Mouse (Mus musculus) heart, embryonic 11.5 days (tissue): ENCODE measurements around the gene Ptcd2. TPM values are rescaled to one million over a fixed set of nuclear protein-coding genes. Genes with fewer than 3 reads are reported as not detected.
"Not testable (repeated sequence)": the region's sequence is repeated elsewhere in the genome, so short reads cannot be mapped to it uniquely, and the experiment has no call there.

Experiments used
- ATAC-seq: fragments of 200-750 bp; cut with Nextera tagmentation; replicated peaks from 2 replicates; pipeline ENCODE4 v1.8.0; 2017; ENCODE audit warnings: moderate library complexity; ENCODE audit not compliant: insufficient number of reproducible peaks, low FRiP score, low TSS enrichment
- H3K27ac ChIP-seq: fragments of 300-500 bp; sonication (generic); 2 replicates; pipeline ENCODE4 v1.5.1; 2014; ENCODE audit warnings: mild to moderate bottlenecking, low read depth, low read length
- H3K27me3 ChIP-seq: fragments of 300-500 bp; sonication (generic); 2 replicates; pipeline ENCODE4 v1.6.1; 2014; ENCODE audit warnings: mild to moderate bottlenecking, low read length, mixed read lengths; ENCODE audit not compliant: control insufficient read depth, insufficient read depth
- H3K36me3 ChIP-seq: fragments of 300-500 bp; sonication (generic); 2 replicates; pipeline ENCODE4 v1.6.1; 2014; ENCODE audit warnings: mild to moderate bottlenecking, low read length, moderate library complexity, mixed read lengths; ENCODE audit not compliant: control insufficient read depth, insufficient read depth
- H3K4me1 ChIP-seq: fragments of 300-500 bp; sonication (generic); 2 replicates; pipeline ENCODE4 v1.6.1; 2014; ENCODE audit warnings: low read length; ENCODE audit not compliant: control insufficient read depth, insufficient read depth
- H3K4me2 ChIP-seq: fragments of 300-500 bp; sonication (generic); 2 replicates; pipeline ENCODE4 v1.6.1; 2014; ENCODE audit warnings: mild to moderate bottlenecking, moderate library complexity
- H3K4me3 ChIP-seq: fragments of 300-500 bp; sonication (generic); 2 replicates; pipeline ENCODE4 v1.5.1; 2014; ENCODE audit warnings: low read depth, low read length
- H3K9ac ChIP-seq: fragments of 300-500 bp; sonication (generic); 2 replicates; pipeline ENCODE4 v1.6.1; 2014; ENCODE audit warnings: mild to moderate bottlenecking, low read depth, low read length, moderate library complexity
- H3K9me3 ChIP-seq: fragments of 300-500 bp; sonication (generic); replicated peaks from 2 replicates; pipeline ENCODE4 v1.6.1; 2016; ENCODE audit warnings: low read length; ENCODE audit not compliant: control insufficient read depth
- WGBS: fragments of 180-500 bp; shearing (Covaris S2); extraction: QIAGEN DNeasy Blood & Tissue Kit; methylation state at CpG from one replicate; pipeline ENCODE4 v1.1.7; 2014; ENCODE audit not compliant: insufficient replicate concordance; 5-methylcytosine and 5-hydroxymethylcytosine counted together
- polyA plus RNA-seq: library from polyadenylated mRNA; unstranded; fragments of >200 nt; fragmentation: Nextera tagmentation; extraction: Ambion mirVana; gene quantifications from 2 replicates; pipeline ENCODE4 v1.2.1, GENCODE M21; 2014

Gene Ptcd2
- polyA plus RNA-seq, 1 experiment from 2014 or later, result 57.0 TPM

DNA sequence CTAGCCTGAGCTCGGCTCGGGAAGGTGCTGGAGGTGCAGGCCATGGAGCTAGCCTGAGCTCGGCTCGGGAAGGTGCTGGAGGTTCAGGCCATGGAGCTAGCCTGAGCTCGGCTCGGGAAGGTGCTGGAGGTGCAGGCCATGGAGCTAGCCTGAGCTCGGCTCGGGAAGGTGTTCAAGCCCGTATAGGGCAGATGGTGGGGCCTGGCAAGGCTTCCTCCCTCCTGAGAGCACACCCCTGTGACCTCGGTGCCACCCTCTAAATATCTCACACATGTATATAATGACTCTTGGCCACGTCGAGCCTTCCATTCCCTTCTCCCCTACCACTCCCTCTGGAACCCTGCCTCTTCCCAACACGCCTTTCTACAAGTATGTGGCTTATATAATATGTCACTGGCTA lies 21.6 kb downstream of the Ptcd2 start:
- H3K27ac ChIP-seq, H3K4me3 ChIP-seq, H3K27me3 ChIP-seq, H3K9ac ChIP-seq, H3K9me3 ChIP-seq, ATAC-seq, H3K4me1 ChIP-seq, H3K4me2 ChIP-seq: not testable (repeated sequence)
- H3K36me3 ChIP-seq, result peaks cover 22% of the 10 kb centered on the region
- WGBS, result 93% methylated on average over 13 of the region's 13 CpGs

DNA sequence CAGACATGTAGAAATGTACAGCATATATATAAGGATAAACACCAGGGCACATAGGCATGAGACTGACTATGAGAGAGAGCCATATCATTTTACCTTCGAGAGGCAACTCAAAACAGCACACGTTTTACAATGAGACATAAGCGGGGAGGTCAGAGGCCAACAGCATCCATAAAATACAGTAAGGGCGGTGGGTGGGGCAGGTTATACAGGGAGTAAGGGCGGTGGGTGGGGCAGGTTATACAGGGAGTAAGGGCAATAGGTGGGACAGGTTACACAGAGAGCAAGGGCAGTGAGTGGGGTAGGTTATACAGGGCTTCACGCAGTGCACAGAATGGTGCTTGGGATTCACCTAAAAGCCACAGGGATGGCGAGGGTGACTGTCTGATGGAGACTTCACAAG lies 24.1 kb downstream of the Ptcd2 start:
- H3K27ac ChIP-seq, result no peak overlapping the region
- 91% methylated on average over 7 of the region's 7 CpGs for WGBS
- no peaks in the 10 kb centered on the region for H3K4me1 ChIP-seq
- H3K4me2 ChIP-seq, result no peak overlapping the region
- no peak overlapping the region for H3K4me3 ChIP-seq
- no peaks in the 10 kb centered on the region for H3K9me3 ChIP-seq
- H3K9ac ChIP-seq, result no peak overlapping the region
- H3K36me3 ChIP-seq, result peaks cover 18% of the 10 kb centered on the region
- ATAC-seq, result no peak
- no peaks in the 10 kb centered on the region for H3K27me3 ChIP-seq

DNA sequence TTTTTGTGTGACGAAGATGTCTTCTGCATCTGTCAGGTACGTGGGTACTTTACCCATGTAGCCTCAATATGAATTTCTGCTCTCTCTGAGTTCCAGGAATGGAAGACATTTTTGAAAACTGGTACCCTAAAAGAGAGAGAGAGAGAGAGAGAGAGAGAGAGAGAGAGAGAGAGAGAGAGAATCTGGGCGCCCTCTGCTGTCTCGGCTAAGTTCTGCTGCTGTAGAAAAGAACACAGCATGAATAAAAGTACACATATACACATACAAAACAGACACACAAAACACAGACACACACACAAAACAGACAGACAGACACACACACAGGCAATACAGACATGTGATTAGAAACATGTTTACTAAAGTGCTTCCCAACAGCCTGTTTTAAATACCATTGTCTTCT lies 27.4 kb downstream of the Ptcd2 start:
- Histone ChIP-seq H3K9ac (no peak overlapping the region), H3K27ac (no peak overlapping the region), H3K4me3 (no peak overlapping the region), H3K27me3 (no peaks in the 10 kb centered on the region), H3K4me1 (no peaks in the 10 kb centered on the region), H3K9me3 (no peaks in the 10 kb centered on the region), H3K36me3 (peaks cover 6% of the 10 kb centered on the region), H3K4me2 (no peak overlapping the region)
- 50% methylated on average over 4 of the region's 4 CpGs for WGBS
- ATAC-seq, result no peak

DNA sequence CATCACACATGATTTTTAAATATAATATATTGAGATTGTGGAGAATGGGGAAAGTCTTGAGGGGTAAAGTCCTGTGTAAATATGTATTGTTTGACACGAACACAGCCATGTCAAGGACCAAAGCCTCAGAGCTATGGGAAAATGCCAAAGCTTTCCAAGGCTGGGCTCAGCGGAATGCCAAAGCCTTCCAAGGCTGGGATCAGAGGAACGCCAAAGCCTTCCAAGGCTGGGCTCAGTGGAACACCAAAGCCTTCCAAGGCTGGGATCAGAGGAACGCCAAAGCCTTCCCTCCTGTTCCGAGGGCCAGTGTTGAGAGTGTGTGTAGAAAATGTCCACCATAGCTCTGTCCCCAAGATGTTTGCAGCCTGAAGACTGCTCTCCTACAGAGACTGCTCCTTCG lies 28.1 kb downstream of the Ptcd2 start:
- no peak overlapping the region for H3K27ac ChIP-seq
- H3K9ac ChIP-seq, result no peak overlapping the region
- H3K9me3 ChIP-seq, result no peaks in the 10 kb centered on the region
- H3K27me3 ChIP-seq, result no peaks in the 10 kb centered on the region
- no peak overlapping the region for H3K4me3 ChIP-seq
- 80% methylated on average over 6 of the region's 6 CpGs for whole genome bisulfite sequencing
- H3K36me3 ChIP-seq, result peaks cover 6% of the 10 kb centered on the region
- no peaks in the 10 kb centered on the region for H3K4me1 ChIP-seq
- no peak for ATAC-seq
- H3K4me2 ChIP-seq, result no peak overlapping the region

DNA sequence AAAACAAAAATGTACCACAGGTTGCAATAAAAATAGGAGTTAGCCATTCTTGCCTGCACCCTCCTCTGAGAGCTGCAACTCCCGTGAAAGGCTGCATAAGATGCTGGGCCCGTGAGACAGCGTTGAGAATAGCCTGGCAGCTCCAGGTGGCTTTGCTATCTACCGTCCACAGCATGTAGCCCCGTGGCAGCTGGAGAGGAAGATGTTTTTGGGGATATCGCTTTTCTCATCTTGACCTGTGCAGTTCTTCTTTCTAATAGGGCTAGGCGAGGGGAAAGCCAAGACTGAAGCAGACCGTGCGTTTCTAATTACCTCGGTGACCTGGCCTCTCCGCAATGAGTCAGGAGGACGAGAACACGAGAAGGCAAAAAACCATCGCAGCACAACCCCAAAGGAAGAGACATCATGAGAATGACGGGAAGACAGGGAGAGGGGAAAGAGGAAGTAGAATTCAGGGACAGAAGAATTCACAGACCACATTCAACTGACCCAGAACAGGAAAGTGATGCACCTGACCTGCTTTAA lies 29.8 kb downstream of the Ptcd2 start:
- no peaks in the 10 kb centered on the region for H3K9me3 ChIP-seq
- no peak overlapping the region for H3K9ac ChIP-seq
- no peaks in the 10 kb centered on the region for H3K27me3 ChIP-seq
- no peak for ATAC-seq
- H3K27ac ChIP-seq, result no peak overlapping the region
- H3K36me3 ChIP-seq, result peaks cover under 1% of the 10 kb centered on the region
- no peaks in the 10 kb centered on the region for H3K4me1 ChIP-seq
- H3K4me3 ChIP-seq, result no peak overlapping the region
- no peak overlapping the region for H3K4me2 ChIP-seq
- 77% methylated on average over 15 of the region's 15 CpGs for WGBS

DNA sequence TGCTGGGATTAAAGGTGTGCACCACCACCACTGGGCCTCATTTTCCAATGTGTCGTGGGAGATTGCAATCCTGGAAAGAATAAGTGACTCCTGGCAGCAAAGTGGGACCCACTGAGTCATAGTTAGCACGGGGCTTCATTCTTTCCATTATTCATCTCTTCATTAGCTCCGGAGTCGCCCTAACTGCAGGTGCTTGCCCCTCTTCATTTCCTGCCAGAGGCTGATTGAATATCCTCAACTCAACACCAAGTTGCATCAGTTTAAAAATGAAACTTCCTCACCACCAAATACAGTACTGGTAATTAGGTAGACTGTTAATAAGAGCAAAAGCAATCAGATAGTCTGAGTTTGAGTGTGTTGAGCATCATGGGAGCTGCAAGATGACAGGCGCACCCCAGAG lies 30.4 kb downstream of the Ptcd2 start:
- Histone ChIP-seq H3K4me3 (no peak overlapping the region), H3K4me2 (no peak overlapping the region), H3K4me1 (no peaks in the 10 kb centered on the region), H3K27me3 (no peaks in the 10 kb centered on the region), H3K27ac (no peak overlapping the region), H3K9ac (no peak overlapping the region), H3K36me3 (no peaks in the 10 kb centered on the region), H3K9me3 (no peaks in the 10 kb centered on the region)
- ATAC-seq, result no peak
- 80% methylated on average over 5 of the region's 5 CpGs for WGBS

DNA sequence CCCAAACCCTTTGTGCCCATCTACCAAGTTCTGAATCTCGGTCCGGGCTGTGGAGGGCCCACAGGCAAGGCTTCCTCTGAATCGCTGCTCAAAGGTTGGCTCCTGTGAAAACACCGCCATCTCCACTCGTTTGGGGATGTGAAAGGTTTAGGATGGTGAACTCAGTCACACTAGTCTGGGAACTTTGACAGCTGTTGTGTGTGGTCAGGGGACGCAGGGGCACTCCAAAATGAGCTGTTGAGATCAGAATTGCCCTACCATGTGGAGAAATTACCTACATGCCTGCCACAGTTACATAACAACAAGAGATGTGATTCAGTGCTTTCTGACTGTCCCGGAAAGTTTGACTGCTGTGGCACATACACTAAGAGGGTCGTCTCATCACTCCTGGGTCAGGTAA lies 36.1 kb downstream of the Ptcd2 start:
- Histone ChIP-seq H3K4me2 (no peak overlapping the region), H3K9ac (no peak overlapping the region), H3K27me3 (no peaks in the 10 kb centered on the region), H3K9me3 (no peaks in the 10 kb centered on the region), H3K4me1 (peaks cover 14% of the 10 kb centered on the region; the same call in 1 of the 2 replicates), H3K27ac (peak overlapping the region; percentile 77; the same call in 1 of the 2 replicates), H3K4me3 (no peak overlapping the region), H3K36me3 (no peaks in the 10 kb centered on the region)
- no peak for ATAC-seq
- WGBS, result 84% methylated on average over 8 of the region's 8 CpGs

DNA sequence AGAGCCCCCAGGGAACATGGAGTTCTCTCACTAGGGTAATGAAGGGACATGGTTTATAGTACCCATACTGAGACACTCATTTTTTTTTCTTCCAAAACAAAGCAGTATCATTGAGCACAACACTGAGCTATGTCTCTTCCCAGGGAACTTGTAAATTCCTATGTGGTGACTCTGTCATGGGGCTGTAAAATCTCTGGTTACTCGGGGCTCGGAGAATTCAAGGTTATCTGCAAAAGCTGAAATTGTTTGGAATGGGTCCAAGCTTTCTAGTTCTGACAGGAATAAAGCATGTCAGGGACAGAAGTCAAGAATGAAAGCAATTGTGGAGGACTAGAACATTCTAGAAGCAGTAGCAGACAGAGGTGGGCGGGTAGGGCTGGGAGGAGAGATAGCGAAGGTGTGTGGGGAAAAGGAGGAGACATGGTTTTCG lies 36.6 kb downstream of the Ptcd2 start:
- Histone ChIP-seq H3K4me2 (no peak overlapping the region), H3K9ac (no peak overlapping the region), H3K27me3 (no peaks in the 10 kb centered on the region), H3K27ac (peak overlapping the region; percentile 77), H3K4me3 (no peak overlapping the region), H3K4me1 (peaks cover 14% of the 10 kb centered on the region; the same call in 1 of the 2 replicates), H3K9me3 (no peaks in the 10 kb centered on the region), H3K36me3 (no peaks in the 10 kb centered on the region)
- 34% methylated on average over 5 of the region's 5 CpGs for WGBS
- ATAC-seq, result peak; percentile 33; the same call in 1 of the 2 replicates

DNA sequence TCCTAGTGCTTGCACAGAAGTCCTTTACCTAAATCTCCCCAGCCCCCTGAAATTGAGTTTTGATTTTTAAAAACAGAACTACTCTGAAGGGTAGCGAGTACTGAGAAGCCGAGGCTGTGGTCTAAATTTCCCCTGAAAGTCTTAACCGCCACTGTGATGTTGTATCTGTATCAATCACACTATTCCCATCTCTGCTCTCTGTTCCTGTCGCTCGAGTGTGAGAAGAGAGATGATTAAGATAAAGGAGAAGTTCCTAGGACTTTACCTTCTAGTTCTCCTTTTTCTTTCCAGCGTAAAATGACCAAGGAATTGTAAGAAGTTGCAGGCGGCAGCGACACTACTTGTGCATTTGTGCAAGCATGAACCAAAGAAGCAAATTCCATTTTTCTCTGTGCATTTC lies 38.3 kb downstream of the Ptcd2 start:
- no peak overlapping the region for H3K27ac ChIP-seq
- WGBS, result 80% methylated on average over 8 of the region's 8 CpGs
- no peaks in the 10 kb centered on the region for H3K27me3 ChIP-seq
- no peak overlapping the region for H3K9ac ChIP-seq
- H3K4me1 ChIP-seq, result peaks cover 14% of the 10 kb centered on the region; the same call in 1 of the 2 replicates
- ATAC-seq, result no peak
- no peak overlapping the region for H3K4me3 ChIP-seq
- no peaks in the 10 kb centered on the region for H3K9me3 ChIP-seq
- H3K36me3 ChIP-seq, result no peaks in the 10 kb centered on the region
- H3K4me2 ChIP-seq, result no peak overlapping the region
